Mouse (Mus musculus) small intestine, adult 10 weeks (tissue): ENCODE data around the gene 4930512M02Rik. TPM values are rescaled to one million over a fixed set of nuclear protein-coding genes. Genes with fewer than 3 reads are reported as not detected.

Experiments
- polyA plus RNA-seq: library from polyadenylated mRNA; stranded (reverse); fragments of 350-450 nt; fragmentation: Illumina TruSeq; extraction: RNeasy Lipid Tissue Mini Kit (QIAGEN cat#74804); gene quantifications from one replicate; pipeline ENCODE4 v1.2.3, GENCODE M21; 2014; ENCODE audit warnings: low replicate concordance

The 4930512M02Rik gene
- not detected for polyA plus RNA-seq

DNA sequence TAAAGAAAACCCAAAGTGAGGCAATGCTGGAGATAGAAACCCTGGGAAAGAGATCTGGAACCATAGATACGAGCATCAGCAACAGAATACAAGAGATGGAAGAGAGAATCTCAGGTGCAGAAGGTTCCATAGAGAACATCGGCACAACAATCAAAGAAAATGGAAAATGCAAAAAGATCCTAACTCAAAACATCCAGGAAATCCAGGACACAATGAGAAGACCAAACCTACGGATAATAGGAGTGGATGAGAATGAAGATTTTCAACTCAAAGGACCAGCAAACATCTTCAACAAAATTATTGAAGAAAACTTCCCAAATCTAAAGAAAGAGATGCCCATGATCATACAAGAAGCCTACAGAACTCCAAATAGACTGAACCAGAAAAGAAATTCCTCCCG is at the start of gene 4930512M02Rik:
Gene 4930512M02Rik (minus strand): TSS at position 101 of the 400 bp plus-strand sequence.

Other genes with a start within 250 kb of the 4930512M02Rik start
- gene Spata48, start 165.7 kb downstream of the 4930512M02Rik start, polyA plus RNA-seq: not detected
- 0.26 TPM for gene Zpbp, start 165.4 kb downstream of the 4930512M02Rik start, polyA plus RNA-seq
- gene Ikzf1, start 57.2 kb upstream of the 4930512M02Rik start, polyA plus RNA-seq: 8.9 TPM
- 14.2 TPM for gene Fignl1, start 181.1 kb upstream of the 4930512M02Rik start, polyA plus RNA-seq